Comparison of ENCODE assay signal across 28 mouse cellular contexts in genomic region chr7:4749169-4749568, GRCm38 (mm10). TPM values are rescaled to one million over a fixed set of nuclear protein-coding genes. Genes with fewer than 3 reads are reported as not detected.
DNase-seq lines count a peak whose midpoint lies in the region; ATAC-seq and TF ChIP-seq lines count a peak whose summit lies in the region.
"Had no signal": no experiment of that assay in that cellular context is flagged by ENCODE, and none has a peak within 500 bp of the region (broad histone marks: within the 10 kb centered on the region; RNA-seq: fewer than 3 reads in every experiment).

No protein-coding gene starts in this region.

- H3K4me3 ChIP-seq in intestine, postnatal 0 days (ENCODE audit: low read depth, low read length), result no peak overlapping the region
- H3K4me3 ChIP-seq in intestine, embryonic 15.5 days (replicated peaks), result no peak overlapping the region
- H3K4me3 ChIP-seq in erythroblast, embryonic 14.5 days (replicated peaks), result peak overlapping the region; percentile 11
- no peak overlapping the region for H3K4me3 ChIP-seq in liver, embryonic 13.5 days (replicated peaks)
- H3K4me3 ChIP-seq in kidney, embryonic 16.5 days (ENCODE audit: low read length), result no peak overlapping the region
- H3K4me3 ChIP-seq: embryonic facial prominence, embryonic 13.5 days; forebrain, embryonic 15.5 days; heart, embryonic 15.5 days; hindbrain, embryonic 15.5 days; limb, embryonic 12.5 days had no signal

- no peak overlapping the region for H3K4me2 ChIP-seq in intestine, postnatal 0 days (replicated peaks; ENCODE audit: low read depth)
- H3K4me2 ChIP-seq in intestine, embryonic 15.5 days (replicated peaks), result no peak overlapping the region
- H3K4me2 ChIP-seq in liver, embryonic 13.5 days, result peak overlapping the region; percentile 96
- H3K4me2 ChIP-seq in kidney, embryonic 16.5 days (replicated peaks; ENCODE audit: low read depth, low read length), result no peak overlapping the region
- H3K4me2 ChIP-seq: embryonic facial prominence, embryonic 13.5 days; forebrain, embryonic 15.5 days; heart, embryonic 15.5 days; hindbrain, embryonic 15.5 days; limb, embryonic 12.5 days had no signal

- WGBS in intestine, postnatal 0 days, result 71% methylated on average over 2 of the region's 2 CpGs
- 77% methylated on average over 2 of the region's 2 CpGs for WGBS in intestine, embryonic 15.5 days
- 44% methylated on average over 2 of the region's 2 CpGs for WGBS in liver, embryonic 13.5 days (ENCODE audit: insufficient replicate concordance)
- 83% methylated on average over 2 of the region's 2 CpGs for WGBS in kidney, embryonic 16.5 days

- ATAC-seq in intestine, postnatal 0 days, result peak; percentile 89
- no peak for ATAC-seq in intestine, embryonic 15.5 days
- peak; percentile 15 for ATAC-seq in liver, embryonic 13.5 days (ENCODE audit: low read depth)
- ATAC-seq in kidney, embryonic 16.5 days (ENCODE audit: low FRiP score, low TSS enrichment), result no peak
- ATAC-seq: activated CD4-positive, CD25-positive, alpha-beta regulatory T cell, adult 4 months; forebrain, embryonic 15.5 days; intestine, embryonic 16.5 days had no signal

- H3K9ac ChIP-seq in intestine, postnatal 0 days (ENCODE audit: low read depth, low read length), result no peak overlapping the region
- H3K9ac ChIP-seq in intestine, embryonic 15.5 days, result no peak overlapping the region
- H3K9ac ChIP-seq in liver, embryonic 13.5 days, result peak overlapping the region; percentile 64
- no peak overlapping the region for H3K9ac ChIP-seq in kidney, embryonic 16.5 days (replicated peaks; ENCODE audit: low read length)
- H3K9ac ChIP-seq: embryonic facial prominence, embryonic 13.5 days; forebrain, embryonic 15.5 days; heart, embryonic 15.5 days; hindbrain, embryonic 15.5 days; limb, embryonic 12.5 days had no signal

- peaks cover 18% of the 10 kb centered on the region for H3K36me3 ChIP-seq in intestine, postnatal 0 days (ENCODE audit: control insufficient read depth, insufficient read depth)
- peaks cover 17% of the 10 kb centered on the region; the same call in 1 of the 2 replicates for H3K36me3 ChIP-seq in intestine, embryonic 15.5 days
- H3K36me3 ChIP-seq in erythroblast, embryonic 14.5 days (ENCODE audit: control insufficient read depth), result peaks cover 72% of the 10 kb centered on the region
- H3K36me3 ChIP-seq in liver, embryonic 13.5 days, result peaks cover 49% of the 10 kb centered on the region
- H3K36me3 ChIP-seq in kidney, embryonic 16.5 days (ENCODE audit: insufficient read depth, low read length), result peaks cover 20% of the 10 kb centered on the region

- no peaks in the 10 kb centered on the region for H3K27me3 ChIP-seq in intestine, postnatal 0 days (replicated peaks; ENCODE audit: control insufficient read depth, insufficient read depth, low read length)
- no peaks in the 10 kb centered on the region for H3K27me3 ChIP-seq in intestine, embryonic 15.5 days (replicated peaks)
- no peaks in the 10 kb centered on the region for H3K27me3 ChIP-seq in erythroblast, embryonic 14.5 days (ENCODE audit: control insufficient read depth)
- no peaks in the 10 kb centered on the region for H3K27me3 ChIP-seq in liver, embryonic 13.5 days
- H3K27me3 ChIP-seq in kidney, embryonic 16.5 days (ENCODE audit: insufficient read depth, low read length), result no peaks in the 10 kb centered on the region
- H3K27me3 ChIP-seq: embryonic facial prominence, embryonic 13.5 days; forebrain, embryonic 15.5 days; heart, embryonic 15.5 days; hindbrain, embryonic 15.5 days; limb, embryonic 12.5 days had no signal

- TF ChIP-seq CTCF in intestine, postnatal 0 days (IDR thresholded peaks at IDR 0.05; ENCODE audit: low read depth), result no peak

- peak overlapping the region; percentile 54; the same call in 1 of the 2 replicates for H3K27ac ChIP-seq in intestine, postnatal 0 days (ENCODE audit: low read depth, low read length)
- H3K27ac ChIP-seq in intestine, embryonic 15.5 days, result no peak overlapping the region
- H3K27ac ChIP-seq in liver, embryonic 13.5 days, result peak overlapping the region; percentile 99
- H3K27ac ChIP-seq in kidney, embryonic 16.5 days (ENCODE audit: low read length), result no peak overlapping the region
- H3K27ac ChIP-seq: embryonic facial prominence, embryonic 13.5 days; forebrain, embryonic 15.5 days; heart, embryonic 15.5 days; hindbrain, embryonic 15.5 days; kidney, postnatal 0 days; limb, embryonic 12.5 days had no signal

- no peaks in the 10 kb centered on the region for H3K9me3 ChIP-seq in intestine, postnatal 0 days (ENCODE audit: control insufficient read depth)
- no peaks in the 10 kb centered on the region for H3K9me3 ChIP-seq in intestine, embryonic 15.5 days
- H3K9me3 ChIP-seq in erythroblast, embryonic 14.5 days (ENCODE audit: control insufficient read depth, low read length), result no peaks in the 10 kb centered on the region
- H3K9me3 ChIP-seq in liver, embryonic 13.5 days (replicated peaks), result no peaks in the 10 kb centered on the region
- H3K9me3 ChIP-seq in kidney, embryonic 16.5 days (ENCODE audit: low read length), result no peaks in the 10 kb centered on the region
- H3K9me3 ChIP-seq: embryonic facial prominence, embryonic 13.5 days; forebrain, embryonic 15.5 days; heart, embryonic 15.5 days; hindbrain, embryonic 15.5 days; limb, embryonic 12.5 days had no signal

- no peaks in the 10 kb centered on the region for H3K4me1 ChIP-seq in intestine, postnatal 0 days (replicated peaks; ENCODE audit: control insufficient read depth, insufficient read depth, low read length)
- peaks cover 14% of the 10 kb centered on the region for H3K4me1 ChIP-seq in intestine, embryonic 15.5 days (replicated peaks)
- peaks cover 96% of the 10 kb centered on the region for H3K4me1 ChIP-seq in erythroblast, embryonic 14.5 days (ENCODE audit: control insufficient read depth)
- peaks cover 92% of the 10 kb centered on the region for H3K4me1 ChIP-seq in liver, embryonic 13.5 days (replicated peaks)
- H3K4me1 ChIP-seq in kidney, embryonic 16.5 days (ENCODE audit: insufficient read depth, low read length), result peaks cover 19% of the 10 kb centered on the region

- DNase-seq in liver, embryonic 13.5 days, result peak; percentile 59
- DNase-seq in cerebellum, adult 11-12 months, result no peak
- no peak for DNase-seq in T-cell, adult 2 months (ENCODE audit: low spot score)
- DNase-seq: adrenal gland, adult 8-10 months; cerebellum, adult 8-10 months; cerebellum, postnatal 36 days; embryo, embryonic 11 days; lung, adult 2 months; lung, postnatal 14 days; midbrain, embryonic 14.5 days; right cerebral cortex, postnatal 14 days; spleen, adult 18-20 months; thymus, postnatal 14 days had no signal

RNA-seq across cellular contexts. Expression of gene Cox6b2, which starts 3.7 kb away (rescaled TPM):
- 48.5 and 48.8 TPM in 2 replicates for polyA plus RNA-seq in intestine, postnatal 0 days (2015; fragmentation: Nextera tagmentation; extraction: Ambion mirVana)
- polyA plus RNA-seq in intestine, embryonic 15.5 days (2015; fragmentation: Nextera tagmentation; extraction: Ambion mirVana), result 45.5 and 53.0 TPM in 2 replicates
- 25.4 and 26.4 TPM in 2 replicates for polyA plus RNA-seq in erythroblast, embryonic 14.5 days (2012)
- 98.6 and 105 TPM in 2 replicates for polyA plus RNA-seq in liver, embryonic 13.5 days (2015; fragmentation: Nextera tagmentation; extraction: Ambion mirVana)
- 71.2 and 71.4 TPM in 2 replicates for polyA plus RNA-seq in kidney, embryonic 16.5 days (2015; fragmentation: Nextera tagmentation; extraction: Ambion mirVana)

RNA-seq across cellular contexts. Expression of gene Kmt5c, which starts 9.3 kb away (rescaled TPM):
- 35.8 and 40.2 TPM in 2 replicates for polyA plus RNA-seq in intestine, postnatal 0 days (2015; fragmentation: Nextera tagmentation; extraction: Ambion mirVana)
- polyA plus RNA-seq in intestine, embryonic 15.5 days (2015; fragmentation: Nextera tagmentation; extraction: Ambion mirVana), result 63.7 and 66.8 TPM in 2 replicates
- 67.3 and 67.8 TPM in 2 replicates for polyA plus RNA-seq in erythroblast, embryonic 14.5 days (2012)
- polyA plus RNA-seq in liver, embryonic 13.5 days (2015; fragmentation: Nextera tagmentation; extraction: Ambion mirVana), result 61.6 and 63.9 TPM in 2 replicates
- polyA plus RNA-seq in kidney, embryonic 16.5 days (2015; fragmentation: Nextera tagmentation; extraction: Ambion mirVana), result 99.3 and 104 TPM in 2 replicates

RNA-seq across cellular contexts. Expression of gene Fam71e2, which starts 21.9 kb away (rescaled TPM):
- polyA plus RNA-seq in intestine, postnatal 0 days (2015; fragmentation: Nextera tagmentation; extraction: Ambion mirVana), result not detected in 2 replicates
- not detected in 2 replicates for polyA plus RNA-seq in intestine, embryonic 15.5 days (2015; fragmentation: Nextera tagmentation; extraction: Ambion mirVana)
- polyA plus RNA-seq in erythroblast, embryonic 14.5 days (2012), result not detected in 2 replicates
- not detected in 2 replicates for polyA plus RNA-seq in liver, embryonic 13.5 days (2015; fragmentation: Nextera tagmentation; extraction: Ambion mirVana)
- polyA plus RNA-seq in kidney, embryonic 16.5 days (2015; fragmentation: Nextera tagmentation; extraction: Ambion mirVana), result not detected in 2 replicates
- polyA plus RNA-seq: activated CD4-positive, CD25-positive, alpha-beta regulatory T cell, adult 4 months; C2C12; embryonic facial prominence, embryonic 13.5 days; forebrain, embryonic 15.5 days; heart, embryonic 15.5 days; hindbrain, embryonic 15.5 days; intestine, embryonic 16.5 days; kidney, postnatal 0 days; large intestine, adult 2 months; limb, embryonic 12.5 days; lung, adult 2 months; midbrain, embryonic 14.5 days; neural tube, embryonic 11.5 days had no signal

RNA-seq across cellular contexts. Expression of gene Tmem150b, which starts 24.1 kb away (rescaled TPM):
- polyA plus RNA-seq in intestine, postnatal 0 days (2015; fragmentation: Nextera tagmentation; extraction: Ambion mirVana), result 20.7 and 21.5 TPM in 2 replicates
- polyA plus RNA-seq in intestine, embryonic 15.5 days (2015; fragmentation: Nextera tagmentation; extraction: Ambion mirVana), result 2.2 and 3.6 TPM in 2 replicates
- polyA plus RNA-seq in erythroblast, embryonic 14.5 days (2012), result not detected in 2 replicates
- polyA plus RNA-seq in liver, embryonic 13.5 days (2015; fragmentation: Nextera tagmentation; extraction: Ambion mirVana), result 0.09 and 0.15 TPM in 2 replicates
- polyA plus RNA-seq in kidney, embryonic 16.5 days (2015; fragmentation: Nextera tagmentation; extraction: Ambion mirVana), result 0.07 and 0.08 TPM in 2 replicates
- polyA plus RNA-seq: activated CD4-positive, CD25-positive, alpha-beta regulatory T cell, adult 4 months had no signal

RNA-seq across cellular contexts. Expression of gene Il11, which starts 33.5 kb away (rescaled TPM):
- polyA plus RNA-seq in intestine, postnatal 0 days (2015; fragmentation: Nextera tagmentation; extraction: Ambion mirVana), result 0.12 and 0.30 TPM in 2 replicates
- polyA plus RNA-seq in intestine, embryonic 15.5 days (2015; fragmentation: Nextera tagmentation; extraction: Ambion mirVana), result 0.14 and 0.24 TPM in 2 replicates
- not detected in 2 replicates for polyA plus RNA-seq in erythroblast, embryonic 14.5 days (2012)
- polyA plus RNA-seq in liver, embryonic 13.5 days (2015; fragmentation: Nextera tagmentation; extraction: Ambion mirVana), result 0.05 TPM in 1 of 2 replicates, not detected in the other
- 0.17 and 0.42 TPM in 2 replicates for polyA plus RNA-seq in kidney, embryonic 16.5 days (2015; fragmentation: Nextera tagmentation; extraction: Ambion mirVana)
- polyA plus RNA-seq: activated CD4-positive, CD25-positive, alpha-beta regulatory T cell, adult 4 months; embryonic facial prominence, embryonic 13.5 days; heart, embryonic 15.5 days; limb, embryonic 12.5 days had no signal

Comparison
In these comparisons a context has a peak if more than half of its experiments do, and no peak if none do; other contexts are left out.
1. ATAC-seq: peak in intestine, postnatal 0 days (single experiment) and liver, embryonic 13.5 days (single experiment); none in intestine, embryonic 15.5 days (single experiment) and kidney, embryonic 16.5 days (single experiment).
2. H3K27ac ChIP-seq: peak in intestine, postnatal 0 days (single experiment) and liver, embryonic 13.5 days (single experiment); none in intestine, embryonic 15.5 days (single experiment) and kidney, embryonic 16.5 days (single experiment).